Mouse (Mus musculus) ES-Bruce4 (cell line): ENCODE data around the gene Lonp1.

Experiments used
- CTCF ChIP-seq: IDR thresholded peaks from one replicate; pipeline ENCODE4 v1.8.1; 2011; ENCODE audit warnings: low read depth, low read length
- EP300 ChIP-seq: IDR thresholded peaks from 2 replicates; pipeline ENCODE4 v1.6.1; 2011; ENCODE audit warnings: low read depth, low read length; ENCODE audit not compliant: insufficient read depth
- POLR2A ChIP-seq: IDR thresholded peaks from one replicate; pipeline ENCODE4 v1.8.1; 2011; ENCODE audit warnings: low read length; ENCODE audit not compliant: insufficient read depth

DNA sequence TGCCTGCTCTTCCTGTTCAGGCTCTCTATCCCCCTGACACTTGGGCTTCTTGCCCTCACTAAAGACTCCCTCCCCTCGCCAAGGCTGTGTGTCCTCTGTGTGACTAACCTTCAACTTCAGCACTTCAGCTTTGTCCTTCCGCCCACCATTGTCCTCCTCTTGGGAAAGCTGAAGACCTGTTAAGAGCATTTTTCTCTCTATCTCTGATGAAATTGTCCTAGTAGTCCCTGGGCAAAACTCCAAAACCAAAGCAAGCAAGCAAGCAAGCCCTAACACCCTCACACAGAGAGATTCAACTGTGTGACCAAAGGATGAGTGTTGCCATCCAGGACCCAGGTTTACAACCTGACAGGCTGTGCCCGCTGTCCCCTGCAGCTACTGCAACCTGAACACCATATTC, 37.0 kb upstream of the Lonp1 start:
- TF ChIP-seq POLR2A (no peak), CTCF (no peak), EP300 (no peak)
